Mouse (Mus musculus): ENCODE results near the gene Gm11020.

DNA sequence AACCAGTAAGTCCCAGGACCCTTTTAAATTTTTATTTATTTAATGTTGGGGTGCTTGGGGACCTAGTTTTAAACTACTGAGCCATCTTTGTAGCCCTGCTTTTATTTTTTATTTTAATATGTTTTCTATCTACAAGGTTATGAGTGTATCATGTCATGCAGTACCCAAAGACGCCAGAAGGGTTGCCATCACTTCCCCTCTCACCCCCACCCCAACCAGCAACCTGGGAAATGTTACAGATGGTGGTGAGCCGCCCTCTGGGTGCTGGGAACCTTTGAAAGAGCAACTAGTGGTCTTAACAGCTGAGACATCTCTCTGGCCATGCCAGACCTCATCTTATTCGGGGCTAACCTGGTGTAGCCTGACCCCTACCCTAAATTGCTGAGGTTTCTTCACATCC, 16.5 kb downstream of the Gm11020 start:
- no peak for TF ChIP-seq CTCF (IDR thresholded peaks at IDR 0.05; ENCODE audit: low read depth)
- TF ChIP-seq EP300 (IDR thresholded peaks at IDR 0.05; ENCODE audit: low read depth): no peak
